In genomic region chr11:61492749-61493401, GRCm38 (mm10) we compare ENCODE assay signal across 7 mouse cellular contexts. TPM values are rescaled to one million over a fixed set of nuclear protein-coding genes. Genes with fewer than 3 reads are reported as not detected.
DNase-seq lines count a peak whose midpoint lies in the region; ATAC-seq lines count a peak whose summit lies in the region.

No protein-coding gene starts in this region.

- H3K4me2 ChIP-seq in lung, embryonic 16.5 days (ENCODE audit: low read depth, low read length) = peak overlapping the region; percentile 92
- peak overlapping the region; percentile 74 for H3K4me2 ChIP-seq in forebrain, embryonic 11.5 days (ENCODE audit: low read depth, low read length, severe bottlenecking)
- H3K4me2 ChIP-seq in limb, embryonic 11.5 days (ENCODE audit: low read depth, severe bottlenecking) = peak overlapping the region; percentile 80
- H3K4me2 ChIP-seq in stomach, embryonic 14.5 days (replicated peaks; ENCODE audit: low read depth, low read length) = peak overlapping the region; percentile 92

- DNase-seq in lung, postnatal 14 days = no peak
- DNase-seq in forebrain, embryonic 11.5 days (ENCODE audit: low spot score) = no peak
- DNase-seq in limb, embryonic 11.5 days (ENCODE audit: low spot score) = no peak
- DNase-seq in adrenal gland, adult 8-10 months = no peak
- DNase-seq in layer of hippocampus, adult 9-10 months (ENCODE audit: low spot score) = no peak

- no peaks in the 10 kb centered on the region for H3K27me3 ChIP-seq in lung, embryonic 16.5 days (ENCODE audit: control insufficient read depth, insufficient read depth, low read depth, low read length)
- H3K27me3 ChIP-seq in forebrain, embryonic 11.5 days (ENCODE audit: control insufficient read depth, insufficient read depth, low read length) = no peaks in the 10 kb centered on the region
- no peaks in the 10 kb centered on the region for H3K27me3 ChIP-seq in limb, embryonic 11.5 days (ENCODE audit: control insufficient read depth, insufficient read depth, low read length)
- H3K27me3 ChIP-seq in stomach, embryonic 14.5 days (ENCODE audit: control insufficient read depth, insufficient read depth, low read length) = no peaks in the 10 kb centered on the region

- H3K4me1 ChIP-seq in lung, embryonic 16.5 days (replicated peaks; ENCODE audit: control insufficient read depth, insufficient read depth, low read length) = peaks cover 21% of the 10 kb centered on the region
- peaks cover 6% of the 10 kb centered on the region for H3K4me1 ChIP-seq in forebrain, embryonic 11.5 days (replicated peaks; ENCODE audit: control insufficient read depth, insufficient read depth, low read length)
- H3K4me1 ChIP-seq in limb, embryonic 11.5 days (ENCODE audit: control insufficient read depth, insufficient read depth, low read length) = peaks cover 9% of the 10 kb centered on the region
- peaks cover 12% of the 10 kb centered on the region for H3K4me1 ChIP-seq in stomach, embryonic 14.5 days (ENCODE audit: control insufficient read depth, insufficient read depth, low read length)

- peaks cover 43% of the 10 kb centered on the region for H3K36me3 ChIP-seq in lung, embryonic 16.5 days (ENCODE audit: control insufficient read depth, insufficient read depth, low read length)
- H3K36me3 ChIP-seq in forebrain, embryonic 11.5 days (ENCODE audit: control insufficient read depth, insufficient read depth, low read length) = peaks cover 31% of the 10 kb centered on the region
- H3K36me3 ChIP-seq in limb, embryonic 11.5 days (ENCODE audit: control insufficient read depth, insufficient read depth, low read length) = peaks cover 22% of the 10 kb centered on the region
- peaks cover 40% of the 10 kb centered on the region for H3K36me3 ChIP-seq in stomach, embryonic 14.5 days (ENCODE audit: control insufficient read depth, insufficient read depth, low read length)

- 55% methylated on average over 12 of the region's 12 CpGs for WGBS in lung, embryonic 16.5 days
- 85% methylated on average over 12 of the region's 12 CpGs for WGBS in forebrain, embryonic 11.5 days
- WGBS in limb, embryonic 11.5 days = 75% methylated on average over 12 of the region's 12 CpGs
- 59% methylated on average over 12 of the region's 12 CpGs for WGBS in stomach, embryonic 14.5 days

- H3K27ac ChIP-seq in lung, embryonic 16.5 days (ENCODE audit: low read length) = peak overlapping the region; percentile 87; the same call in 1 of the 2 replicates
- H3K27ac ChIP-seq in forebrain, embryonic 11.5 days (ENCODE audit: low read depth, low read length) = no peak overlapping the region; the same call in 1 of the 2 replicates
- no peak overlapping the region for H3K27ac ChIP-seq in limb, embryonic 11.5 days (replicated peaks; ENCODE audit: low read depth, low read length)
- H3K27ac ChIP-seq in stomach, embryonic 14.5 days (ENCODE audit: low read length) = no peak overlapping the region

- no peak for ATAC-seq in lung, embryonic 16.5 days (ENCODE audit: low read depth)
- ATAC-seq in forebrain, embryonic 11.5 days (replicated peaks; ENCODE audit: low FRiP score) = no peak
- ATAC-seq in limb, embryonic 11.5 days (ENCODE audit: insufficient number of reproducible peaks, low FRiP score, low TSS enrichment, low read depth) = no peak
- ATAC-seq in stomach, embryonic 14.5 days (ENCODE audit: insufficient number of reproducible peaks, insufficient read depth, low FRiP score, low read depth) = no peak

- peak overlapping the region; percentile 79 for H3K4me3 ChIP-seq in lung, embryonic 16.5 days (ENCODE audit: low read length)
- H3K4me3 ChIP-seq in forebrain, embryonic 11.5 days (ENCODE audit: low read depth, low read length) = peak overlapping the region; percentile 61
- H3K4me3 ChIP-seq in limb, embryonic 11.5 days (ENCODE audit: low read depth, low read length) = peak overlapping the region; percentile 84
- peak overlapping the region; percentile 92 for H3K4me3 ChIP-seq in stomach, embryonic 14.5 days (ENCODE audit: low read depth, low read length)

- H3K9me3 ChIP-seq in lung, embryonic 16.5 days (ENCODE audit: control insufficient read depth, low read length) = no peaks in the 10 kb centered on the region
- H3K9me3 ChIP-seq in forebrain, embryonic 11.5 days (ENCODE audit: control insufficient read depth, low read length) = no peaks in the 10 kb centered on the region
- no peaks in the 10 kb centered on the region for H3K9me3 ChIP-seq in limb, embryonic 11.5 days (ENCODE audit: control insufficient read depth, low read length)
- H3K9me3 ChIP-seq in stomach, embryonic 14.5 days (ENCODE audit: control insufficient read depth, low read depth, low read length) = no peaks in the 10 kb centered on the region

- H3K9ac ChIP-seq in lung, embryonic 16.5 days (ENCODE audit: low read length) = peak overlapping the region; percentile 85
- H3K9ac ChIP-seq in forebrain, embryonic 11.5 days (ENCODE audit: low read length) = peak overlapping the region; percentile 74
- peak overlapping the region; percentile 85; the same call in 1 of the 2 replicates for H3K9ac ChIP-seq in limb, embryonic 11.5 days (ENCODE audit: low read length)
- peak overlapping the region; percentile 80 for H3K9ac ChIP-seq in stomach, embryonic 14.5 days (replicated peaks; ENCODE audit: low read depth, low read length)

RNA-seq across cellular contexts. Expression of gene Mapk7, which starts 1.3 kb away (rescaled TPM):
- polyA plus RNA-seq in lung, embryonic 16.5 days (2015; fragmentation: Nextera tagmentation; extraction: Ambion mirVana) = 59.6 and 61.8 TPM in 2 replicates
- 80.1 and 81.6 TPM in 2 replicates for polyA plus RNA-seq in forebrain, embryonic 11.5 days (2014; fragmentation: Nextera tagmentation; extraction: Ambion mirVana)
- 58.6 and 63.6 TPM in 2 replicates for polyA plus RNA-seq in limb, embryonic 11.5 days (2014; fragmentation: Nextera tagmentation; extraction: Ambion mirVana)
- 47.4 and 47.7 TPM in 2 replicates for polyA plus RNA-seq in stomach, embryonic 14.5 days (2014; fragmentation: Nextera tagmentation; extraction: Ambion mirVana)
- total RNA-seq in adrenal gland, adult 8-10 months (2022) = 10 to 100 TPM; 15.2 to 22.1 (median 20.4) TPM

RNA-seq across cellular contexts. Expression of gene Mfap4, which starts 7.6 kb away (rescaled TPM):
- polyA plus RNA-seq in lung, embryonic 16.5 days (2015; fragmentation: Nextera tagmentation; extraction: Ambion mirVana) = 1,630 and 1,660 TPM in 2 replicates
- polyA plus RNA-seq in forebrain, embryonic 11.5 days (2014; fragmentation: Nextera tagmentation; extraction: Ambion mirVana) = 66.1 and 71.9 TPM in 2 replicates
- 244 and 251 TPM in 2 replicates for polyA plus RNA-seq in limb, embryonic 11.5 days (2014; fragmentation: Nextera tagmentation; extraction: Ambion mirVana)
- 367 and 408 TPM in 2 replicates for polyA plus RNA-seq in stomach, embryonic 14.5 days (2014; fragmentation: Nextera tagmentation; extraction: Ambion mirVana)
- 1 to 10 TPM; 3.4 to 5.8 (median 4.9) TPM for total RNA-seq in adrenal gland, adult 8-10 months (2022)

RNA-seq across cellular contexts. Expression of gene B9d1, which starts 12.1 kb away (rescaled TPM):
- 47.3 and 47.9 TPM in 2 replicates for polyA plus RNA-seq in lung, embryonic 16.5 days (2015; fragmentation: Nextera tagmentation; extraction: Ambion mirVana)
- 41.7 and 46.0 TPM in 2 replicates for polyA plus RNA-seq in forebrain, embryonic 11.5 days (2014; fragmentation: Nextera tagmentation; extraction: Ambion mirVana)
- 40.9 and 42.7 TPM in 2 replicates for polyA plus RNA-seq in limb, embryonic 11.5 days (2014; fragmentation: Nextera tagmentation; extraction: Ambion mirVana)
- 29.6 and 43.7 TPM in 2 replicates for polyA plus RNA-seq in stomach, embryonic 14.5 days (2014; fragmentation: Nextera tagmentation; extraction: Ambion mirVana)
- total RNA-seq in adrenal gland, adult 8-10 months (2022) = 10 to 100 TPM; 16.5 to 31.6 (median 25.2) TPM

RNA-seq across cellular contexts. Expression of gene Rnf112, which starts 38.9 kb away (rescaled TPM):
- polyA plus RNA-seq in lung, embryonic 16.5 days (2015; fragmentation: Nextera tagmentation; extraction: Ambion mirVana) = 0.78 and 1.2 TPM in 2 replicates
- polyA plus RNA-seq in forebrain, embryonic 11.5 days (2014; fragmentation: Nextera tagmentation; extraction: Ambion mirVana) = 1.3 TPM in 2 replicates
- 0.13 TPM in 1 of 2 replicates, not detected in the other for polyA plus RNA-seq in limb, embryonic 11.5 days (2014; fragmentation: Nextera tagmentation; extraction: Ambion mirVana)
- polyA plus RNA-seq in stomach, embryonic 14.5 days (2014; fragmentation: Nextera tagmentation; extraction: Ambion mirVana) = 1.4 and 1.6 TPM in 2 replicates
- total RNA-seq in adrenal gland, adult 8-10 months (2022) = 1 to 10 TPM; 1.7 to 2.3 (median 2.0) TPM
